Mouse (Mus musculus): Measurements from ENCODE around the gene Hist1h2af. TPM values are rescaled to one million over a fixed set of nuclear protein-coding genes. Genes with fewer than 3 reads are reported as not detected.

Gene Hist1h2af
- total RNA-seq (2017): 1,142 and 1,285 TPM in 2 replicates

GRCm38 (mm10) chr13:23533560-23534367, at the start of gene Hist1h2af:
Gene Hist1h2af (plus strand): TSS chr13:23533906.
- ATAC-seq (replicated peaks; ENCODE audit: low read depth, poor library complexity, severe bottlenecking): peak; percentile 42

- peak; percentile 50 for ATAC-seq (replicated peaks; ENCODE audit: low read depth, poor library complexity, severe bottlenecking)
Measured at GRCm38 (mm10) chr13:23485271-23485670, 48.4 kb upstream of the Hist1h2af start.

GRCm38 (mm10) chr13:23488400-23489322, 45.0 kb upstream of the Hist1h2af start, which contains the start of gene Btn2a2:
Gene Btn2a2 (minus strand): TSS chr13:23488857.
- peak; percentile 96 for ATAC-seq (replicated peaks; ENCODE audit: low read depth, poor library complexity, severe bottlenecking)

- ATAC-seq (replicated peaks; ENCODE audit: low read depth, poor library complexity, severe bottlenecking): no peak
Measured at GRCm38 (mm10) chr13:23490863-23491262, 42.8 kb upstream of the Hist1h2af start.

GRCm38 (mm10) chr13:23491263-23491662, 42.4 kb upstream of the Hist1h2af start:
- no peak for ATAC-seq (replicated peaks; ENCODE audit: low read depth, poor library complexity, severe bottlenecking)

GRCm38 (mm10) chr13:23491990-23492389, 41.7 kb upstream of the Hist1h2af start:
- ATAC-seq (replicated peaks; ENCODE audit: low read depth, poor library complexity, severe bottlenecking): 0 out of 2 replicates have a peak, but pooled peaks have one; percentile 7

- no peak for ATAC-seq (replicated peaks; ENCODE audit: low read depth, poor library complexity, severe bottlenecking)
Measured at GRCm38 (mm10) chr13:23495526-23495925, 38.2 kb upstream of the Hist1h2af start.

GRCm38 (mm10) chr13:23497656-23498321, 35.9 kb upstream of the Hist1h2af start:
- 0 out of 2 replicates have a peak, but pooled peaks have one; percentile 9 for ATAC-seq (replicated peaks; ENCODE audit: low read depth, poor library complexity, severe bottlenecking)

- ATAC-seq (replicated peaks; ENCODE audit: low read depth, poor library complexity, severe bottlenecking): no peak
Measured at GRCm38 (mm10) chr13:23498653-23499052, 35.1 kb upstream of the Hist1h2af start.

- ATAC-seq (replicated peaks; ENCODE audit: low read depth, poor library complexity, severe bottlenecking): no peak
Measured at GRCm38 (mm10) chr13:23499943-23500342, 33.8 kb upstream of the Hist1h2af start.

- ATAC-seq (replicated peaks; ENCODE audit: low read depth, poor library complexity, severe bottlenecking): peak; percentile 45; the same call in 1 of the 2 replicates
Measured at GRCm38 (mm10) chr13:23500424-23501200, 33.1 kb upstream of the Hist1h2af start.

GRCm38 (mm10) chr13:23501511-23501910, 32.2 kb upstream of the Hist1h2af start:
- no peak for ATAC-seq (replicated peaks; ENCODE audit: low read depth, poor library complexity, severe bottlenecking)

GRCm38 (mm10) chr13:23502031-23502567, 31.6 kb upstream of the Hist1h2af start:
- ATAC-seq (replicated peaks; ENCODE audit: low read depth, poor library complexity, severe bottlenecking): no peak

- ATAC-seq (replicated peaks; ENCODE audit: low read depth, poor library complexity, severe bottlenecking): no peak
Measured at GRCm38 (mm10) chr13:23502916-23503315, 30.8 kb upstream of the Hist1h2af start.

GRCm38 (mm10) chr13:23503797-23504196, 29.9 kb upstream of the Hist1h2af start:
- ATAC-seq (replicated peaks; ENCODE audit: low read depth, poor library complexity, severe bottlenecking): peak; percentile 53

GRCm38 (mm10) chr13:23505662-23506345, 27.9 kb upstream of the Hist1h2af start:
- no peak for ATAC-seq (replicated peaks; ENCODE audit: low read depth, poor library complexity, severe bottlenecking)

GRCm38 (mm10) chr13:23506351-23506750, 27.4 kb upstream of the Hist1h2af start:
- no peak; the same call in 1 of the 2 replicates for ATAC-seq (replicated peaks; ENCODE audit: low read depth, poor library complexity, severe bottlenecking)

GRCm38 (mm10) chr13:23506819-23507515, 26.7 kb upstream of the Hist1h2af start:
- no peak for ATAC-seq (replicated peaks; ENCODE audit: low read depth, poor library complexity, severe bottlenecking)

All from common myeloid progenitor, adult 5-6 weeks (primary cell).